Mouse (Mus musculus) kidney, embryonic 16.5 days (tissue): ENCODE measurements at regions not wholly inside any gene's neighbourhood (a gene's known extent, or its start where the extent isn't known, plus 50 kb on each side); places are given as distances from the start of the nearest gene placed in this dataset.

Source experiments
- ATAC-seq: fragments of 200-750 bp; cut with Nextera tagmentation; 2 replicates; pipeline ENCODE4 v1.8.0; 2017; ENCODE audit warnings: moderate TSS enrichment; ENCODE audit not compliant: low FRiP score, low TSS enrichment
- H3K27ac ChIP-seq: fragments of 300-500 bp; sonication (generic); 2 replicates; pipeline ENCODE4 v1.5.1; 2014; ENCODE audit warnings: low read length
- H3K27me3 ChIP-seq: fragments of 300-500 bp; sonication (generic); 2 replicates; pipeline ENCODE4 v1.6.1; 2014; ENCODE audit warnings: low read length, control low read depth, mixed read lengths; ENCODE audit not compliant: insufficient read depth
- H3K36me3 ChIP-seq: fragments of 300-500 bp; sonication (generic); 2 replicates; pipeline ENCODE4 v1.6.1; 2014; ENCODE audit warnings: low read length, control low read depth, mixed read lengths; ENCODE audit not compliant: insufficient read depth
- H3K4me1 ChIP-seq: fragments of 300-500 bp; sonication (generic); 2 replicates; pipeline ENCODE4 v1.6.1; 2014; ENCODE audit warnings: low read length, control low read depth, mixed read lengths; ENCODE audit not compliant: insufficient read depth
- H3K4me2 ChIP-seq: fragments of 300-500 bp; sonication (generic); replicated peaks from 2 replicates; pipeline ENCODE4 v1.6.1; 2014; ENCODE audit warnings: low read depth, low read length
- H3K4me3 ChIP-seq: fragments of 300-500 bp; sonication (generic); 2 replicates; pipeline ENCODE4 v1.5.1; 2014; ENCODE audit warnings: mild to moderate bottlenecking, low read length
- H3K9ac ChIP-seq: fragments of 300-500 bp; sonication (generic); replicated peaks from 2 replicates; pipeline ENCODE4 v1.6.1; 2014; ENCODE audit warnings: low read length
- H3K9me3 ChIP-seq: fragments of 300-500 bp; sonication (generic); 2 replicates; pipeline ENCODE4 v1.6.1; 2016; ENCODE audit warnings: low read length, control low read depth
- WGBS: fragments of 180-500 bp; shearing (Covaris S2); extraction: QIAGEN DNeasy Blood & Tissue Kit; methylation state at CpG from one replicate; pipeline ENCODE4 v1.1.7; 2014; 5-methylcytosine and 5-hydroxymethylcytosine counted together

DNA sequence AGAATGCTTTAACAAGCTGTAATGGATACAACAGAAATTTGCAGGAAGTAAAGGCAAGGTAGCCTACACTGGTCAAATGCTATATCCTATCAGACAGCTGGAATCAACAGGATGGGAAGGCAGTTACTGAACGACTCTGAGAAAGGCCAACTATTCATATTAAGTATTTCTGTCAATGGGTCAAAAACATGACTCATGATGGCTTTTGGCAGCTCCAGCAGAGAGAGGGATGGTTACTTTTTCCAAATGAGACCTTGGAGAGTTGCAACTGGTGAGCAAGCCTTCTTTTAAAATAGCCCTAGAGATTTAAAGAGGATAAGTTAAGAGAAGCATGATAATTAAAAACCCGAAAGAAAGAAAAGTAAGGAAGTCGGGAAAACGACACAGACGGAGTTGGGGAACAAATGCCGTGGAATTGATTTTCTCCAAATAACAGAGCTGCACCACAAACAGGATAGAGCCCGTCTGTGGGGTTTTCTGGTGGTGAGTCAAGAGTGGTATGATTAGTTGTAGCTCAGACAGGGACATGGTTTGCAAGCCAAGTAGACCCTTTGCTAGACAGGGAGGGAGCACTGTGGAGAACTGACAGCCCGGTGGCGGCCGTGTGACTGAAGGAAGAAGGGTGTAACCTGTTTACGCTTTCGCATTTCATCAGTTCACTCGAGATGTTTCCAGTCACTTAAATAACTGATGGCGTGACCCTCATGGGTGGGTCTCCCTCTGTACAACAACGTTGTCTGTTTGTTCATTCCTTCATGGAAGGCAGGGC lies 3638.1 kb upstream of the Gm7489 start:
- no peak for ATAC-seq
- Histone ChIP-seq H3K36me3 (no peaks in the 10 kb centered on the region), H3K4me1 (no peaks in the 10 kb centered on the region), H3K4me3 (no peak overlapping the region), H3K9ac (no peak overlapping the region), H3K27ac (no peak overlapping the region), H3K4me2 (no peak overlapping the region), H3K27me3 (no peaks in the 10 kb centered on the region), H3K9me3 (no peaks in the 10 kb centered on the region)
- WGBS = 76% methylated on average over 15 of the region's 15 CpGs

DNA sequence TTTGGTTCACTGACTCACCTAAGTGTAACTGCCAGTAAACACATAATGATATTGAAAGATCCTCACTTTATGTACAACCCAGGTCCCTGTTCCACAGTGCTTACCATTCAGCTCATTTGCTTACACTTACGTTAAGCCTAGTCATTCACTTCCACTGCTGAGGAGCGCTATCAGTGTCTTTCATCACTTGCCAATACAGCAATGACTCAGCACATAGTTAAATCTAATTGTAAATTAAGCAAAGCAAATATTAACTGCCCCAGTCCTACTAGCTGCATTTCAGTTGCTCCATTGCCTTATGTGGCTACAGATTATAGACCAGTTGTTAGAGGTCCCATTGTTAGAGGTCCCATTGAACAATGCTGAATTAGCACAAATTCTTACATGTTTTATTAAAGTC lies 3624.6 kb upstream of the Gm7489 start:
- H3K9me3 ChIP-seq = no peaks in the 10 kb centered on the region
- H3K36me3 ChIP-seq = no peaks in the 10 kb centered on the region
- H3K9ac ChIP-seq = no peak overlapping the region
- no peak overlapping the region for H3K27ac ChIP-seq
- WGBS = 71% methylated on average over 2 of the region's 2 CpGs
- no peaks in the 10 kb centered on the region for H3K27me3 ChIP-seq
- ATAC-seq = no peak
- no peaks in the 10 kb centered on the region for H3K4me1 ChIP-seq
- H3K4me3 ChIP-seq = no peak overlapping the region
- H3K4me2 ChIP-seq = no peak overlapping the region

DNA sequence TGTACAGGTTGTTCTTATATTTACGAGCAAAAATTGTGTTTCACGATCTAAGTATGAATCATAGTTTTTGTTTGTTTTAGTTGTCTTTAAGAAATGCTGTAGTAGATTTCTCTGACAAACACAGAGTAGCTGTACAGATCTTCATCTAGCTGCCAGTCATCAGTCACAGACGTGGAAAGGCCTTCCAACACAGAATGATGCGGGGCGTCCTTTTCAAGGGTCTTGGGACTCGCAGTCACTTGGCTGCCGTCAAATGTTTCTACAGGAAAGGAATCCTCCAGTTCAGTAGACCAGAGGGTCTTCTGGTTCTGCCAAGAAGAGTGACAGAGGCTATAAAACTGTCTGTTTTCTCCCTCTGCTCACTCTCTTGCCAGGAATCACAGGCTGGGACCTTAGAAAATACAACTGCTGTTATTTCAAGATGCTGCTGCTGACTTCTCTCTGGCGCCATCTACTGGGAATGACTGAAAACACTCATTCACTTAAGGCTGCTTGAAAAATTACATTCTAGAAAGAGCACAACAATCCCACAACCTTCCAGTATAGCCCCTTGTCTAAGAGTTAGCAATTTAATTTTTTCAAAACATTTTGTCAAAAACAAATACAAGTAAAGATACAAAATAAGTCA lies 3623.3 kb upstream of the Gm7489 start:
- 56% methylated on average over 8 of the region's 8 CpGs for WGBS
- Histone ChIP-seq H3K4me3 (no peak overlapping the region), H3K9ac (no peak overlapping the region), H3K27ac (no peak overlapping the region), H3K36me3 (no peaks in the 10 kb centered on the region), H3K9me3 (no peaks in the 10 kb centered on the region), H3K27me3 (no peaks in the 10 kb centered on the region), H3K4me1 (no peaks in the 10 kb centered on the region), H3K4me2 (no peak overlapping the region)
- peak; percentile 39; the same call in 1 of the 2 replicates for ATAC-seq

DNA sequence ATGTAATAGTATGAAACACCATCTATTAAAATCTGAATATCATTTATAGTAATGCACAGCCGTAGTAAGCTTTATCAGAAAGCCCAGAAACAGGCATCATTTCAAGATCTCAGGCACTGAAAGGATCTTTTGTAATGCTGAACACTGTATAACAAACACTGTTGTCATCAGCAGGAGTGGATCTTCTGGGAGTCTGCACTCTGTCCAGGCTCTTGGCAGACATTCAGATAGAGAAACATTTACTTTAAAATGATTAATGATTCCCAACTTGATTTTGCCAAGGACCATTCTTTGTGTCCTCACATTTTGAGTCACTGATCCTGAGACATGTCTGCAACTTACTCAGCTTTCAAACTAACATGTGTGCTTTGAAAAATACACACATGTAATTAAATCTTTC lies 3617.2 kb upstream of the Gm7489 start:
- H3K4me3 ChIP-seq = no peak overlapping the region
- H3K4me2 ChIP-seq = no peak overlapping the region
- ATAC-seq = no peak
- no peaks in the 10 kb centered on the region for H3K36me3 ChIP-seq
- 74% methylated on average over 1 of the region's 1 CpGs for WGBS
- no peak overlapping the region for H3K27ac ChIP-seq
- no peaks in the 10 kb centered on the region for H3K27me3 ChIP-seq
- no peaks in the 10 kb centered on the region for H3K9me3 ChIP-seq
- no peaks in the 10 kb centered on the region for H3K4me1 ChIP-seq
- H3K9ac ChIP-seq = no peak overlapping the region

DNA sequence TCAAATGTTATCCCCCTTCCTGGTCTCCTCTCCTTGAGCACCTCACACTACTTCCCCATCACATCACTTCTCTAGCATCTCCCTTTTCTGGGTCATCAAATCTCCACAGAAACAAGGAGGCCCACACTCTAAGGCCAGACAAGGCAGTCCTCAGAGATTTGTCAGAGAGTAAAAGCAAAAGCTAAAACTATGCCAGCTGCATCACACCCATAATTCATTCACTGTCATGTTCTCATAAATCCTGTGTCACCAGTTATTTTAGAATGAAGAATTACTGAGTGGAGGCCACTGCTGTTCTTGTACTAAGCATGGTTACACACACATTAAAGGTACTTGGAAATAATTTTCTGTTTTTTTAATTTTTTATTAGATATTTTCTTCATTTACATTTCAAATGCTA lies 3613.1 kb upstream of the Gm7489 start:
- ATAC-seq = no peak
- no peak overlapping the region for H3K27ac ChIP-seq
- H3K4me2 ChIP-seq = no peak overlapping the region
- H3K4me3 ChIP-seq = no peak overlapping the region
- no peaks in the 10 kb centered on the region for H3K4me1 ChIP-seq
- H3K27me3 ChIP-seq = no peaks in the 10 kb centered on the region
- H3K9ac ChIP-seq = no peak overlapping the region
- H3K36me3 ChIP-seq = no peaks in the 10 kb centered on the region
- H3K9me3 ChIP-seq = no peaks in the 10 kb centered on the region

DNA sequence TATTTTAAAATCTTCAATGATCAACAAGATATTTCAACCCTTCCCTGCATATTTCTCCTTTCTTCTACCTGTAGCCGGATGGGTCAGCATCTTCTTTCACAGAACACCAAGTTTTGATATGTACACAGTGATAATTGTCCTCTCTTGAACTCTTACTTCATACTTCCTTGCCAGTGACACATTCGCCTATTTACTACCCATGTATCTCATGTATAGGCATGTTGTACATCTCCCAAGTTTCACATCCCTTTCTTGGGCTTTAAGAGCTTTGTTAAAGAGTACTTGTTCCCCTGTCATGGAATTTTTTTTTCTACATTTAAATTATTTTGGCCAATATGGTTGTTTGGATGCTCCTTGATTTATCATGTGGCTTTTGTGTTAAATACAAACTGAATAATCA lies 3602.1 kb upstream of the Gm7489 start:
- Histone ChIP-seq H3K9ac (no peak overlapping the region), H3K4me2 (no peak overlapping the region), H3K27me3 (no peaks in the 10 kb centered on the region), H3K4me3 (no peak overlapping the region), H3K9me3 (no peaks in the 10 kb centered on the region), H3K27ac (no peak overlapping the region), H3K36me3 (no peaks in the 10 kb centered on the region), H3K4me1 (no peaks in the 10 kb centered on the region)
- 89% methylated on average over 2 of the region's 2 CpGs for WGBS
- ATAC-seq = no peak

DNA sequence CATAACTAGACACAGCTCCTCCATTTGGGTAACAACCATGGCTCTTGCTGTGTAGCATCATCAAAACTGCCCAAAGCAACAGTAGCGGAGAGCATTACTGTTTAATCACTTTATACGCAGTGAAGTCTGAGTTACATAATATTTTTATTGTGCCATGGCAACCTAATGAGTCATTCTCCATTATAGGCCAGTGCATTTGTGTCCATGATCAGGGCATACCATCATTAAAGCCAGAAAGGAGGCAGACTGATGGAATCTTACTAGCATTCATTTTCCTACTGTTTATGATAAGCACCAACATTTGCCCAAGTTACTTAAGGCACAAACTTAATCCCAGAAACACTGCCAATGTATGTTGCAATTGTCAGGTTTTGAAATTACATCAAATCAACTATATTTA lies 3601.2 kb upstream of the Gm7489 start:
- ATAC-seq = no peak
- H3K27ac ChIP-seq = no peak overlapping the region
- H3K9ac ChIP-seq = no peak overlapping the region
- 90% methylated on average over 2 of the region's 2 CpGs for WGBS
- no peak overlapping the region for H3K4me2 ChIP-seq
- H3K4me1 ChIP-seq = no peaks in the 10 kb centered on the region
- no peak overlapping the region for H3K4me3 ChIP-seq
- H3K9me3 ChIP-seq = no peaks in the 10 kb centered on the region
- H3K36me3 ChIP-seq = no peaks in the 10 kb centered on the region
- no peaks in the 10 kb centered on the region for H3K27me3 ChIP-seq

DNA sequence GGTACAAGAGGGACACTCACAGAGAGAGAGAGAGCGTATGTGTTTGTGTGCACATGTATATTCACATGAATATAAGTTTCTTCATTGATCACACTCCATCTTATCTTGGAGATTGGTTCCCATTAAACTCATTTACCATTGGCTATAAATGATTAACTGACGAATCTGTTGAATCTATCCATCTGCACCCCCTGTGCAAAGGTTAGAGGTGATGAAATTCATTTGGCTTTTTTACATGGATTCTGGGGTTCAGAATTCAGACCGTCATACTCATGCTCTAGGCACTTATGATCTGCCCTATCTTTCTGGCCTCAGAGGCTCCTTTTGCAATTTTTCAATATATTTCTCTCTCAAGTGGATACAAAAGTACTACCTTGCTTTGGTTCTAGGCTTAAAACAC lies 3582.9 kb upstream of the Gm7489 start:
- H3K27ac ChIP-seq = no peak overlapping the region
- H3K4me1 ChIP-seq = no peaks in the 10 kb centered on the region
- no peaks in the 10 kb centered on the region for H3K27me3 ChIP-seq
- no peak overlapping the region for H3K9ac ChIP-seq
- no peak overlapping the region for H3K4me3 ChIP-seq
- H3K4me2 ChIP-seq = no peak overlapping the region
- ATAC-seq = no peak
- H3K36me3 ChIP-seq = no peaks in the 10 kb centered on the region
- H3K9me3 ChIP-seq = no peaks in the 10 kb centered on the region
- WGBS = 90% methylated on average over 3 of the region's 3 CpGs

DNA sequence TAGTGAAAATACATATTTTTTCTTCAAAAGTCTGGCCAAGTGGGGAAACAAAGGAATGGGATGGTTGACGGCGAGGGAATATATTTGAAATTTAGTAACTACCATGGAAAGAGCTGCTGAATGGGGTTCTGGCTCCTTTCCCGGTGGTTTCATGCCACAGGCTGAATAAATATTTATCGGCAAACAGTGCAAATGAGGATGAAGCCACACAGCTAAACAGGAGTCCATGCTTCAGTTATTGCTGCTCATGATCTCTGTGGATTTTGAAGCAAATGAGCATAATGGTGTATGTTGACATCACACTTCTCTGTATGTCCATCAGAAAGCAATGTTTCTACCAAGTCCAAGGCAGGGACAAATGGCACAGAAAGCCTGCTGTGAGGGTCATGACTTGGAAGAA lies 3580.6 kb upstream of the Gm7489 start:
- H3K9ac ChIP-seq = no peak overlapping the region
- no peaks in the 10 kb centered on the region for H3K9me3 ChIP-seq
- no peaks in the 10 kb centered on the region for H3K36me3 ChIP-seq
- no peaks in the 10 kb centered on the region for H3K4me1 ChIP-seq
- ATAC-seq = no peak
- no peak overlapping the region for H3K27ac ChIP-seq
- no peak overlapping the region for H3K4me2 ChIP-seq
- 90% methylated on average over 4 of the region's 4 CpGs for WGBS
- no peaks in the 10 kb centered on the region for H3K27me3 ChIP-seq
- no peak overlapping the region for H3K4me3 ChIP-seq

DNA sequence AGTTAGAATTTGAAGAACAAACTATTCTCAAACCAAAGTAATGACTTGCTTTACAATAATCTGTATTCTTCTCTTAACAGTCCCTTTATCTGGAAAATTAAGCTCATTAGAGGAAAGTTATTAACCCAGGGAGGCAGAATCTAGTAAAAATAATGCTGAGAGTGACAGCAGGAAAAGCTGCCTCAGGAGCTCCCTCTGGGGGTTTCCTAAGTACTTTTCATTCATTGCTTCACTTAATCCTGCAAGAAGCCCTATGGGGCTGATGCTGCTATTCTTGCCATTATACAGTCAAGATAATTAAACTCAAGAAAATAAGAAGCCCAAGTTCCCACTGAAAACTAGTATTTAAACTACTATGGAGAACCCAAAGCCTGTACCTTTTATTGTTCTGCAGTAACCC lies 3563.9 kb upstream of the Gm7489 start:
- no peak overlapping the region for H3K4me3 ChIP-seq
- no peak overlapping the region for H3K27ac ChIP-seq
- H3K9me3 ChIP-seq = no peaks in the 10 kb centered on the region
- no peaks in the 10 kb centered on the region for H3K4me1 ChIP-seq
- no peaks in the 10 kb centered on the region for H3K36me3 ChIP-seq
- no peak overlapping the region for H3K4me2 ChIP-seq
- H3K9ac ChIP-seq = no peak overlapping the region
- H3K27me3 ChIP-seq = no peaks in the 10 kb centered on the region
- ATAC-seq = no peak
